32 mouse cellular contexts compared by ENCODE assay signal in genomic region chr5:8343296-8343695, GRCm38 (mm10).
"Had no signal": no experiment of that assay in that cellular context is flagged by ENCODE, and none has a peak within 500 bp of the region (broad histone marks: within the 10 kb centered on the region; RNA-seq: fewer than 3 reads in every experiment).

No protein-coding gene starts in this region.

- H3K4me3 ChIP-seq: limb, embryonic 10.5 days; limb, embryonic 12.5 days; limb, embryonic 13.5 days; limb, embryonic 15.5 days; liver, embryonic 12.5 days; liver, embryonic 13.5 days; liver, embryonic 15.5 days; lung, embryonic 15.5 days; megakaryocyte, embryonic 14.5 days; midbrain, embryonic 10.5 days; midbrain, embryonic 12.5 days; midbrain, embryonic 13.5 days; midbrain, embryonic 15.5 days; myocyte; neural tube, embryonic 12.5 days had no signal

- H3K9ac ChIP-seq: limb, embryonic 12.5 days; limb, embryonic 13.5 days; limb, embryonic 15.5 days; liver, embryonic 12.5 days; liver, embryonic 13.5 days; liver, embryonic 14.5 days; liver, embryonic 15.5 days; liver, postnatal 0 days; lung, embryonic 14.5 days; lung, embryonic 15.5 days; midbrain, embryonic 12.5 days; midbrain, embryonic 13.5 days; midbrain, embryonic 15.5 days; neural tube, embryonic 12.5 days had no signal

- DNase-seq: left cerebral cortex, postnatal 4 days; liver; liver, embryonic 13.5 days; liver, postnatal 0 days; lung, adult 18-20 months; lung, adult 2 months; lung, embryonic 14.5 days; lung, postnatal 10 days; lung, postnatal 14 days; lung, postnatal 36 days; lung, postnatal 4 days; midbrain, embryonic 14.5 days had no signal

- H3K9me3 ChIP-seq: limb, embryonic 10.5 days; limb, embryonic 12.5 days; limb, embryonic 13.5 days; limb, embryonic 15.5 days; liver, embryonic 12.5 days; liver, embryonic 13.5 days; liver, embryonic 15.5 days; lung, embryonic 15.5 days; megakaryocyte, embryonic 14.5 days; midbrain, embryonic 10.5 days; midbrain, embryonic 12.5 days; midbrain, embryonic 13.5 days; midbrain, embryonic 15.5 days; neural tube, embryonic 12.5 days had no signal

- H3K4me1 ChIP-seq: limb, embryonic 10.5 days; limb, embryonic 12.5 days; limb, embryonic 13.5 days; limb, embryonic 15.5 days; liver, embryonic 12.5 days; liver, embryonic 13.5 days; liver, embryonic 15.5 days; lung, embryonic 15.5 days; megakaryocyte, embryonic 14.5 days; midbrain, embryonic 12.5 days; midbrain, embryonic 13.5 days; midbrain, embryonic 15.5 days; neural tube, embryonic 12.5 days had no signal

- H3K4me2 ChIP-seq: limb, embryonic 12.5 days; limb, embryonic 13.5 days; limb, embryonic 15.5 days; liver, embryonic 11.5 days; liver, embryonic 12.5 days; liver, embryonic 13.5 days; liver, embryonic 15.5 days; lung, embryonic 14.5 days; lung, embryonic 15.5 days; midbrain, embryonic 11.5 days; midbrain, embryonic 12.5 days; midbrain, embryonic 13.5 days; midbrain, embryonic 15.5 days; neural tube, embryonic 12.5 days had no signal

- H3K36me3 ChIP-seq: limb, embryonic 10.5 days; limb, embryonic 12.5 days; limb, embryonic 13.5 days; limb, embryonic 15.5 days; liver, embryonic 12.5 days; liver, embryonic 13.5 days; liver, embryonic 15.5 days; lung, embryonic 15.5 days; midbrain, embryonic 10.5 days; midbrain, embryonic 12.5 days; midbrain, embryonic 13.5 days; midbrain, embryonic 15.5 days; neural tube, embryonic 12.5 days had no signal

- H3K27ac ChIP-seq: limb, embryonic 10.5 days; limb, embryonic 12.5 days; limb, embryonic 13.5 days; limb, embryonic 15.5 days; liver, embryonic 12.5 days; liver, embryonic 13.5 days; liver, embryonic 14.5 days; liver, embryonic 15.5 days; lung, embryonic 15.5 days; macrophage; midbrain, embryonic 10.5 days; midbrain, embryonic 12.5 days; midbrain, embryonic 13.5 days; midbrain, embryonic 15.5 days; neural tube, embryonic 12.5 days had no signal

- H3K27me3 ChIP-seq: limb, embryonic 12.5 days; limb, embryonic 13.5 days; limb, embryonic 15.5 days; liver, embryonic 12.5 days; liver, embryonic 13.5 days; liver, embryonic 15.5 days; lung, embryonic 15.5 days; megakaryocyte, embryonic 14.5 days; midbrain, embryonic 12.5 days; midbrain, embryonic 13.5 days; midbrain, embryonic 15.5 days; neural tube, embryonic 12.5 days had no signal

- ATAC-seq: liver, embryonic 12.5 days; liver, postnatal 0 days; lung, postnatal 0 days; midbrain, embryonic 13.5 days; midbrain, embryonic 15.5 days; midbrain, embryonic 16.5 days had no signal
